Mouse (Mus musculus) forebrain, embryonic 16.5 days (tissue): ENCODE data around the gene Nlrp6. TPM values are rescaled to one million over a fixed set of nuclear protein-coding genes. Genes with fewer than 3 reads are reported as not detected.

Source experiments
- ATAC-seq: fragments of 200-750 bp; cut with Nextera tagmentation; 2 replicates; pipeline ENCODE4 v1.8.0; 2017; ENCODE audit warnings: mild to moderate bottlenecking, moderate library complexity
- H3K27ac ChIP-seq: fragments of 300-500 bp; sonication (generic); 2 replicates; pipeline ENCODE4 v1.5.1; 2014; ENCODE audit warnings: low read length, control low read depth
- H3K27me3 ChIP-seq: fragments of 300-500 bp; sonication (generic); replicated peaks from 2 replicates; pipeline ENCODE4 v1.6.1; 2014; ENCODE audit warnings: low read length; ENCODE audit not compliant: control insufficient read depth, insufficient read depth
- H3K36me3 ChIP-seq: fragments of 300-500 bp; sonication (generic); 2 replicates; pipeline ENCODE4 v1.6.1; 2014; ENCODE audit not compliant: control insufficient read depth, insufficient read depth
- H3K4me1 ChIP-seq: fragments of 300-500 bp; sonication (generic); replicated peaks from 2 replicates; pipeline ENCODE4 v1.6.1; 2014; ENCODE audit warnings: low read length; ENCODE audit not compliant: control insufficient read depth, insufficient read depth
- H3K4me2 ChIP-seq: fragments of 300-500 bp; sonication (generic); 2 replicates; pipeline ENCODE4 v1.6.1; 2014; ENCODE audit warnings: mild to moderate bottlenecking, low read length, control low read depth
- H3K4me3 ChIP-seq: fragments of 300-500 bp; sonication (generic); replicated peaks from 2 replicates; pipeline ENCODE4 v1.5.1; 2014; ENCODE audit warnings: mild to moderate bottlenecking, low read length, control low read depth
- H3K9ac ChIP-seq: fragments of 300-500 bp; sonication (generic); replicated peaks from 2 replicates; pipeline ENCODE4 v1.6.1; 2014; ENCODE audit warnings: low read depth, low read length, control low read depth
- H3K9me3 ChIP-seq: fragments of 300-500 bp; sonication (generic); 2 replicates; pipeline ENCODE4 v1.6.1; 2016; ENCODE audit warnings: low read length; ENCODE audit not compliant: control insufficient read depth
- WGBS: fragments of 180-500 bp; shearing (Covaris S2); extraction: QIAGEN DNeasy Blood & Tissue Kit; methylation state at CpG from one replicate; pipeline ENCODE4 v1.1.7; 2014; 5-methylcytosine and 5-hydroxymethylcytosine counted together
- polyA plus RNA-seq: library from polyadenylated mRNA; unstranded; fragments of >200 nt; fragmentation: Nextera tagmentation; extraction: Ambion mirVana; gene quantifications from 2 replicates; pipeline ENCODE4 v1.2.1, GENCODE M21; 2015

The Nlrp6 gene
- polyA plus RNA-seq, 1 experiment from 2014 or later = 0.68 TPM

- no peak overlapping the region for H3K4me2 ChIP-seq
- peaks cover 5% of the 10 kb centered on the region; the same call in 1 of the 2 replicates for H3K4me1 ChIP-seq
- H3K27me3 ChIP-seq = no peaks in the 10 kb centered on the region
- 92% methylated on average over 11 of the region's 11 CpGs for WGBS
- H3K9me3 ChIP-seq = no peaks in the 10 kb centered on the region
- H3K27ac ChIP-seq = no peak overlapping the region
- no peaks in the 10 kb centered on the region for H3K36me3 ChIP-seq
- no peak overlapping the region for H3K9ac ChIP-seq
- ATAC-seq = no peak
- no peak overlapping the region for H3K4me3 ChIP-seq
Observed at GRCm38 (mm10) chr7:140953133-140953532, 32.4 kb downstream of the Nlrp6 start.

- 0 out of 2 replicates have a peak, but pooled peaks cover 2% of the 10 kb centered on the region for H3K27me3 ChIP-seq
- ATAC-seq = no peak
- H3K36me3 ChIP-seq = no peaks in the 10 kb centered on the region
- no peaks in the 10 kb centered on the region for H3K9me3 ChIP-seq
- 70% methylated on average over 15 of the region's 15 CpGs for WGBS
- peak overlapping the region; percentile 50 for H3K4me2 ChIP-seq
- H3K27ac ChIP-seq = no peak overlapping the region
- H3K9ac ChIP-seq = no peak overlapping the region
- peak overlapping the region; percentile 36; the same call in 1 of the 2 replicates for H3K4me3 ChIP-seq
- peaks cover 5% of the 10 kb centered on the region; the same call in 1 of the 2 replicates for H3K4me1 ChIP-seq
Observed at GRCm38 (mm10) chr7:140953800-140954732, 33.4 kb downstream of the Nlrp6 start.

DNA sequence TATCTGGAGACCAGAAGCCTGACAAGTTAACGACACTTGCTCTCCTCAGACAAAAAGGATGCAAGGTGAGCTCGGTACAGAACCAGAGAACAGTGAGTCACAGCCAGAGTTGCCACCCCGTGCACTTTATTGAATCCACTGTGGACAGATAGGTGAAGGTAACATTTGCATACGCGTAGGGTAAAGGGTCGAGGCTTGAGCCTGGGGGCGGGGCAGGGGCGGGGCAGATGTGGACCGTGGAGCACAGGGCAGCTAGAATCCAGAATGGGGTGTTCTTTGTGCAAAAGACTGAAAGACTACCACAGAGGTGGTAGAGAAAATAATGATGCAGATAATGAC is 34.0 kb downstream of the Nlrp6 start:
- Histone ChIP-seq H3K27ac (no peak overlapping the region), H3K27me3 (0 out of 2 replicates have a peak, but pooled peaks cover 2% of the 10 kb centered on the region), H3K36me3 (no peaks in the 10 kb centered on the region), H3K4me3 (peak overlapping the region; percentile 36), H3K4me2 (peak overlapping the region; percentile 50), H3K4me1 (peaks cover 8% of the 10 kb centered on the region), H3K9ac (no peak overlapping the region), H3K9me3 (no peaks in the 10 kb centered on the region)
- WGBS = 12% methylated on average over 9 of the region's 9 CpGs
- ATAC-seq = no peak

GRCm38 (mm10) chr7:140955342-140955741 is 34.6 kb downstream of the Nlrp6 start:
- Histone ChIP-seq H3K9me3 (no peaks in the 10 kb centered on the region), H3K4me3 (peak overlapping the region; percentile 36), H3K27ac (no peak overlapping the region), H3K9ac (peak overlapping the region; percentile 39), H3K4me1 (peaks cover 8% of the 10 kb centered on the region), H3K27me3 (0 out of 2 replicates have a peak, but pooled peaks cover 2% of the 10 kb centered on the region), H3K4me2 (peak overlapping the region; percentile 50), H3K36me3 (no peaks in the 10 kb centered on the region)
- WGBS = 9% methylated on average over 17 of the region's 17 CpGs
- ATAC-seq = 0 out of 2 replicates have a peak, but pooled peaks have one; percentile 20

DNA sequence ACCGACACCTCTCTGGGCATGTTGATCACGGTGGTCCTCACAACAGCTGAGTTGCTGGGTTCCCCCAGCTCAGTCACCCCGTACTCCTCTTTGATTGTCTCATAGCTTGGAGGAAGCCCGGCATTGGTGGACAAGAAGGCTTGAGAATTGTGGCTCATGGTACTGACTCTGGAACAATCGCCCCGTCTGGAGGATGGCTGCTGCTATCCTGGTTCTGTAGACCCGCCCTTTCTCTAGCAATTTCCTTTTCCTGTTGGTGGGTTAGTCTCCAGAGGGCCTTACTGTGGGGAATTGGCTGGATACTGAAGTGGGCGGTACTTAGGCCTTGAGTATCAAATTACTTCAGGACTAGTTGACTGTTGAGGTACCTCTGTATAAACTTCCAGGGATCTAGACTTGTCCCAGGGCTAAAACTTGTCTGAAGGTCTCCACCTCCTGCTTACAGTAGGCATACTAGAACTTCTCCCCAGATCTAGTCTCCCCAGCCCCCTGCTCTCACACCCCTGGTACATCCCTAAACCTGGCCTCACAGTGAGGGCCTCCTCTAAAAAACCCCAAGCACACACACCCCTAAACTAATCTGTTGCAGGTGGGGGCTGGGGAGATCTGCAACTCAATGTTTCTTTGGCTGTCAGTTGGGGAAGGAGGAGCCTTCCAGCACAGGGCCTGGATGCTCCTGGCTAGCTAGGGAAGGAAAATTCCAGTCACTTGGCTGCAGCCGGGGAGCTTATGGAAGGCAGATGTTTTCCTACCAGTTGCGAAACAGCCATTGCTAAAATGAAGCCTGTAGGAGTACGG is 35.3 kb downstream of the Nlrp6 start, which contains the start of the genes Gm45717 and Ifitm2:
Gm45717 (minus strand) TSS at position 180 of the 798 bp plus-strand sequence.
Ifitm2 (minus strand) TSS at position 230 of the 798 bp plus-strand sequence.
- Histone ChIP-seq H3K36me3 (no peaks in the 10 kb centered on the region), H3K4me2 (peak within 1 kb of the TSS; percentile 50), H3K27ac (no peak within 1 kb of the TSS), H3K9me3 (no peaks in the 10 kb centered on the region), H3K4me3 (peak within 1 kb of the TSS; percentile 36), H3K4me1 (peaks cover 8% of the 10 kb centered on the region), H3K27me3 (0 out of 2 replicates have a peak, but pooled peaks cover 2% of the 10 kb centered on the region), H3K9ac (peak within 1 kb of the TSS; percentile 39)
- whole genome bisulfite sequencing = 24% methylated on average over 11 of the region's 11 CpGs
- peak; percentile 64; the same call in 1 of the 2 replicates for ATAC-seq

GRCm38 (mm10) chr7:140956556-140956869 is 35.8 kb downstream of the Nlrp6 start:
- H3K9ac ChIP-seq = no peak overlapping the region
- H3K27ac ChIP-seq = no peak overlapping the region
- 0 out of 2 replicates have a peak, but pooled peaks cover 2% of the 10 kb centered on the region for H3K27me3 ChIP-seq
- 67% methylated on average over 6 of the region's 6 CpGs for WGBS
- no peak overlapping the region for H3K4me3 ChIP-seq
- H3K36me3 ChIP-seq = no peaks in the 10 kb centered on the region
- H3K4me1 ChIP-seq = peaks cover 8% of the 10 kb centered on the region
- no peaks in the 10 kb centered on the region for H3K9me3 ChIP-seq
- ATAC-seq = no peak
- H3K4me2 ChIP-seq = no peak overlapping the region

DNA sequence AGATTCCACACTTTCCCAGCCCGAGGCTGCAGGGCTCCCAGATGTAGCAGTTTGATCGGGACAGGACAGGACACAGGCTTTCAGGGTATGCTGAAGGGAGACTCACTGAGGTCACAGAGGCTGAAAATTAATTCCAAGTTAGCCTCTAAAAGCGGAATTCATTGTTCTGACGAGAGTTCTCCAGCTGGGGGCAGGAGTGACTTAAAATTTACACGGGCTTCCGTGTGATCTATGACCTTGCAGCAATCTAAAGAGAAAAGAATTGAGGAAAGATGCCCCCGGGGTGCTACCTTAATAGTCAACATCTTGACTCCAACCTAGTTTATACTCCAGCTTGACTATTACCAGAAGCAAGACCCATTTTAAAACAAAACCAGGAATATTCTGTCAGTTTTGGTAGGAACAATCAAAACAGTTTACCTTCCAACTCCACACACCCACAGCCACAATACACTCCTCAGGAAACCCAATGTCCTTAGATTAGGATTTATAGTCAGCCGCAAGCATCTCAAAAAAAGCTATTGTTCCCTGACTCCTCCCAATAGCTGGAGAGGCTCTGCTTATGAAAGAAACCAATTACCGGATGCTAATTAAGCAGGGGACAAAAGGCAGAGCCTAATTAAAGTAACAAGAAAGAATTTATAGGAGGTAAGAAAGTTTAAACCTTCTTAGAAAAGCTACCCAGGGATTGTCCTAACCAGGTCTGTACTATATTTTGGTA is 38.6 kb downstream of the Nlrp6 start:
- Histone ChIP-seq H3K4me2 (no peak overlapping the region), H3K9ac (no peak overlapping the region), H3K27ac (no peak overlapping the region), H3K4me3 (no peak overlapping the region), H3K9me3 (no peaks in the 10 kb centered on the region), H3K36me3 (no peaks in the 10 kb centered on the region), H3K4me1 (peaks cover 8% of the 10 kb centered on the region), H3K27me3 (0 out of 2 replicates have a peak, but pooled peaks cover 2% of the 10 kb centered on the region)
- WGBS = under 1% methylated on average over 9 of the region's 9 CpGs
- no peak for ATAC-seq

DNA sequence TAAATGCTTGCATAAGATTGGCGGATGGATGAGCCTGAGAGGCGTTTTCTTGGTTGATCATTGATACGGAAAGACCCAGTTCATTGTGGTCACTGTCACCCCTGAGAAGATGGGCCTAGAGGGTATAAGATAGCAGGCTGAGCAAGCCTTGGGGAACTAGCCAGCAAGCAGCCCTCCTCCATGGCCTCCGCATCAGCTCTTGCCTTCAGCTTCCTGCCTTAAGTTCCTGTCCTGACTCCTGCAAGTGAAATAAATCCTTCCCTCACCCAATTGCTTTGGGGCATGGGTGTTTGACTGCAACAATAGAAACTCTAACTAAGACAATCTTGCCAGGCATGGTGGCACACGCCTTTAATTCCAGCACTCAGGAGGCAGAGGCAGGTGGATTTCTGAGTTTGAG is 39.3 kb downstream of the Nlrp6 start:
- ATAC-seq = no peak
- Histone ChIP-seq H3K27me3 (peaks cover 2% of the 10 kb centered on the region; the same call in 1 of the 2 replicates), H3K9ac (no peak overlapping the region), H3K9me3 (no peaks in the 10 kb centered on the region), H3K36me3 (no peaks in the 10 kb centered on the region), H3K4me1 (peaks cover 7% of the 10 kb centered on the region), H3K4me2 (no peak overlapping the region), H3K4me3 (no peak overlapping the region), H3K27ac (no peak overlapping the region)
- WGBS = 38% methylated on average over 5 of the region's 5 CpGs
